Mouse (Mus musculus) heart, postnatal 0 days (tissue): Measurements from ENCODE around the gene Capn5. TPM values are rescaled to one million over a fixed set of nuclear protein-coding genes. Genes with fewer than 3 reads are reported as not detected.

ENCODE experiments used
- ATAC-seq: fragments of 200-750 bp; cut with Nextera tagmentation; 2 replicates; pipeline ENCODE4 v1.8.0; 2017; ENCODE audit warnings: low read depth, moderate number of reproducible peaks, moderate library complexity; ENCODE audit not compliant: insufficient read depth
- DNase-seq: peaks from one replicate; pipeline ENCODE4 v3.0.0-alpha.2; 2016; ENCODE audit warnings: low spot score
- H3K27ac ChIP-seq: fragments of 300-500 bp; sonication (generic); 2 replicates; pipeline ENCODE4 v1.5.1; 2014; ENCODE audit warnings: low read depth, mild to moderate bottlenecking
- H3K27me3 ChIP-seq: fragments of 300-500 bp; sonication (generic); 2 replicates; pipeline ENCODE4 v1.6.1; 2014; ENCODE audit warnings: low read length, mixed read lengths; ENCODE audit not compliant: control insufficient read depth, insufficient read depth
- H3K36me3 ChIP-seq: fragments of 300-500 bp; sonication (generic); replicated peaks from 2 replicates; pipeline ENCODE4 v1.6.1; 2014; ENCODE audit warnings: low read length, mixed read lengths; ENCODE audit not compliant: control insufficient read depth, insufficient read depth
- H3K4me1 ChIP-seq: fragments of 300-500 bp; sonication (generic); 2 replicates; pipeline ENCODE4 v1.6.1; 2014; ENCODE audit warnings: antibody characterized with exemption; ENCODE audit not compliant: control insufficient read depth, insufficient read depth
- H3K4me2 ChIP-seq: fragments of 300-500 bp; sonication (generic); 2 replicates; pipeline ENCODE4 v1.6.1; 2014; ENCODE audit warnings: low read depth, mild to moderate bottlenecking, low read length, moderate library complexity
- H3K4me3 ChIP-seq: fragments of 300-500 bp; sonication (generic); 2 replicates; pipeline ENCODE4 v1.5.1; 2014; ENCODE audit warnings: low read depth, low read length
- H3K9ac ChIP-seq: fragments of 300-500 bp; sonication (generic); replicated peaks from 2 replicates; pipeline ENCODE4 v1.6.1; 2014; ENCODE audit warnings: low read depth, low read length, mixed read lengths
- H3K9me3 ChIP-seq: fragments of 300-500 bp; sonication (generic); replicated peaks from 2 replicates; pipeline ENCODE4 v1.6.1; 2016; ENCODE audit warnings: low read length; ENCODE audit not compliant: control insufficient read depth
- CTCF ChIP-seq: IDR thresholded peaks from 2 replicates; pipeline ENCODE4 v1.5.1; 2016; ENCODE audit warnings: antibody characterized with exemption, control low read depth, low read depth
- EP300 ChIP-seq: IDR thresholded peaks from 2 replicates; pipeline ENCODE4 v1.6.1; 2016; ENCODE audit warnings: antibody characterized with exemption, low read depth
- WGBS: fragments of 180-500 bp; shearing (Covaris S2); extraction: QIAGEN DNeasy Blood & Tissue Kit; methylation state at CpG from one replicate; pipeline ENCODE4 v1.1.7; 2014; 5-methylcytosine and 5-hydroxymethylcytosine counted together
- polyA plus RNA-seq: library from polyadenylated mRNA; unstranded; fragments of >200 nt; fragmentation: Nextera tagmentation; extraction: Ambion mirVana; gene quantifications from 2 replicates; pipeline ENCODE4 v1.2.1, GENCODE M21; 2015
- total RNA-seq: library from RNA; depleted of rRNA; stranded (reverse); fragments of >200 nt; gene quantifications from 2 replicates; pipeline ENCODE4 v1.2.3, GENCODE M21; 2014; ENCODE audit warnings: low replicate concordance

Gene Capn5
- total and polyA plus RNA-seq, 2 experiments from 2014 or later, result 1.1 to 5.6 TPM

- TF ChIP-seq EP300 (no peak), CTCF (no peak)
- Histone ChIP-seq H3K36me3 (no peaks in the 10 kb centered on the region), H3K27me3 (no peaks in the 10 kb centered on the region; the same call in 1 of the 2 replicates), H3K9me3 (no peaks in the 10 kb centered on the region), H3K27ac (no peak overlapping the region), H3K9ac (no peak overlapping the region), H3K4me1 (peaks cover 15% of the 10 kb centered on the region; the same call in 1 of the 2 replicates), H3K4me2 (no peak overlapping the region), H3K4me3 (no peak overlapping the region)
- DNase-seq (no peak), ATAC-seq (no peak)
- 77% methylated on average over 9 of the region's 9 CpGs for WGBS
These were observed 13.6 kb downstream of the Capn5 start for GRCm38 (mm10) chr7:98164382-98164998.

- ATAC-seq (no peak), DNase-seq (no peak)
- no peak overlapping the region for H3K4me3 ChIP-seq
- H3K27ac ChIP-seq, result no peak overlapping the region
- H3K27me3 ChIP-seq, result no peaks in the 10 kb centered on the region; the same call in 1 of the 2 replicates
- H3K9ac ChIP-seq, result no peak overlapping the region; the same call in 1 of the 2 replicates
- H3K4me1 ChIP-seq, result peaks cover 15% of the 10 kb centered on the region; the same call in 1 of the 2 replicates
- H3K4me2 ChIP-seq, result no peak overlapping the region
- H3K9me3 ChIP-seq, result no peaks in the 10 kb centered on the region
- 40% methylated on average over 3 of the region's 3 CpGs for WGBS
- no peak for TF ChIP-seq EP300
- no peak for TF ChIP-seq CTCF
- no peaks in the 10 kb centered on the region for H3K36me3 ChIP-seq
These were observed 14.4 kb downstream of the Capn5 start for GRCm38 (mm10) chr7:98163700-98164099.

GRCm38 (mm10) chr7:98162239-98162638, 15.8 kb downstream of the Capn5 start:
- H3K9me3 ChIP-seq, result no peaks in the 10 kb centered on the region
- DNase-seq (no peak), ATAC-seq (no peak)
- H3K27ac ChIP-seq, result no peak overlapping the region
- TF ChIP-seq CTCF, result no peak
- TF ChIP-seq EP300, result no peak
- H3K4me3 ChIP-seq, result no peak overlapping the region
- no peak overlapping the region for H3K4me2 ChIP-seq
- H3K36me3 ChIP-seq, result no peaks in the 10 kb centered on the region
- H3K4me1 ChIP-seq, result peaks cover 15% of the 10 kb centered on the region; the same call in 1 of the 2 replicates
- H3K9ac ChIP-seq, result no peak overlapping the region
- H3K27me3 ChIP-seq, result no peaks in the 10 kb centered on the region; the same call in 1 of the 2 replicates
- 70% methylated on average over 6 of the region's 6 CpGs for WGBS

GRCm38 (mm10) chr7:98160041-98160740, 17.9 kb downstream of the Capn5 start:
- WGBS, result 36% methylated on average over 8 of the region's 8 CpGs
- H3K27ac ChIP-seq, result peak overlapping the region; percentile 26; the same call in 1 of the 2 replicates
- ATAC-seq, result no peak

GRCm38 (mm10) chr7:98158481-98158880, 19.6 kb downstream of the Capn5 start:
- 60% methylated on average over 8 of the region's 8 CpGs for WGBS
- TF ChIP-seq EP300, result no peak
- Histone ChIP-seq H3K9ac (no peak overlapping the region), H3K4me2 (no peak overlapping the region), H3K4me1 (peaks cover 15% of the 10 kb centered on the region; the same call in 1 of the 2 replicates), H3K36me3 (no peaks in the 10 kb centered on the region), H3K9me3 (no peaks in the 10 kb centered on the region), H3K27ac (no peak overlapping the region), H3K27me3 (no peaks in the 10 kb centered on the region; the same call in 1 of the 2 replicates), H3K4me3 (no peak overlapping the region)
- DNase-seq (no peak), ATAC-seq (no peak)

More at GRCm38 (mm10) chr7:98160041-98160740, 17.9 kb downstream of the Capn5 start:
- no peak for DNase-seq
- no peaks in the 10 kb centered on the region; the same call in 1 of the 2 replicates for H3K27me3 ChIP-seq
- no peak for TF ChIP-seq EP300
- no peak for TF ChIP-seq CTCF
- no peak overlapping the region; the same call in 1 of the 2 replicates for H3K9ac ChIP-seq
- H3K4me1 ChIP-seq, result peaks cover 15% of the 10 kb centered on the region; the same call in 1 of the 2 replicates
- H3K4me2 ChIP-seq, result no peak overlapping the region
- no peaks in the 10 kb centered on the region for H3K36me3 ChIP-seq
- H3K4me3 ChIP-seq, result no peak overlapping the region
- H3K9me3 ChIP-seq, result no peaks in the 10 kb centered on the region
